Comparison of ENCODE assay signal across 18 mouse cellular contexts in genomic region chr5:74007492-74008070, GRCm38 (mm10).
DNase-seq lines count a peak whose midpoint lies in the region; ATAC-seq and TF ChIP-seq lines count a peak whose summit lies in the region.
"Had no signal": no experiment of that assay in that cellular context is flagged by ENCODE, and none has a peak within 500 bp of the region (broad histone marks: within the 10 kb centered on the region; RNA-seq: fewer than 3 reads in every experiment).

No protein-coding gene starts in this region.

- peak; percentile 92 for ATAC-seq in frontal cortex, adult (ENCODE audit: low TSS enrichment)
- ATAC-seq in lung, embryonic 14.5 days (ENCODE audit: insufficient read depth): no peak
- ATAC-seq: activated CD4-positive, CD25-positive, alpha-beta regulatory T cell, adult 4 months; forebrain, embryonic 16.5 days had no signal

- H3K27ac ChIP-seq in lung, embryonic 14.5 days (ENCODE audit: low read depth): peak overlapping the region; percentile 24; the same call in 1 of the 2 replicates
- H3K27ac ChIP-seq in heart, embryonic 10.5 days: peak overlapping the region; percentile 69
- H3K27ac ChIP-seq: embryonic facial prominence, embryonic 13.5 days; limb, embryonic 12.5 days; lung, embryonic 15.5 days; neural tube, embryonic 13.5 days had no signal

- no peak for TF ChIP-seq CTCF in lung, embryonic 14.5 days (IDR thresholded peaks at IDR 0.05; ENCODE audit: low read depth)

- H3K4me3 ChIP-seq in lung, embryonic 14.5 days (ENCODE audit: low read depth, low read length): no peak overlapping the region
- H3K4me3 ChIP-seq in heart, embryonic 10.5 days: no peak overlapping the region
- H3K4me3 ChIP-seq: embryonic facial prominence, embryonic 13.5 days; limb, embryonic 12.5 days; lung, embryonic 15.5 days; neural tube, embryonic 13.5 days had no signal

- peaks cover 68% of the 10 kb centered on the region for H3K36me3 ChIP-seq in lung, embryonic 14.5 days (ENCODE audit: insufficient read depth)
- H3K36me3 ChIP-seq in heart, embryonic 10.5 days: peaks cover 56% of the 10 kb centered on the region

- H3K27me3 ChIP-seq in lung, embryonic 14.5 days (ENCODE audit: insufficient read depth, low read length): no peaks in the 10 kb centered on the region
- no peaks in the 10 kb centered on the region for H3K27me3 ChIP-seq in heart, embryonic 10.5 days (ENCODE audit: insufficient read depth, poor library complexity, severe bottlenecking)
- H3K27me3 ChIP-seq: embryonic facial prominence, embryonic 13.5 days; limb, embryonic 12.5 days; lung, embryonic 15.5 days; neural tube, embryonic 13.5 days had no signal

- WGBS in lung, embryonic 14.5 days: 46% methylated on average over 3 of the region's 3 CpGs
- WGBS in heart, embryonic 10.5 days: 22% methylated on average over 3 of the region's 3 CpGs

- H3K4me1 ChIP-seq in lung, embryonic 14.5 days (ENCODE audit: insufficient read depth): no peaks in the 10 kb centered on the region
- H3K4me1 ChIP-seq in heart, embryonic 10.5 days: peaks cover 14% of the 10 kb centered on the region
- H3K4me1 ChIP-seq: embryonic facial prominence, embryonic 13.5 days; lung, embryonic 15.5 days; neural tube, embryonic 13.5 days had no signal

- no peak for DNase-seq in frontal cortex, postnatal 36 days (ENCODE audit: low spot score in 2 of 2)
- no peak for DNase-seq in lung, embryonic 14.5 days
- DNase-seq in lung, postnatal 14 days: no peak
- no peak for DNase-seq in heart, embryonic 10.5 days (ENCODE audit: low spot score)
- DNase-seq in lung, postnatal 36 days: peak; percentile 42
- DNase-seq in gastrocnemius, adult 8-10 months (ENCODE audit: low spot score in 2 of 2): no peak
- DNase-seq in gastrocnemius, postnatal 25 days: no peak
- DNase-seq: layer of hippocampus, postnatal 36 days; midbrain, embryonic 14.5 days; right cerebral cortex, adult 18-20 months had no signal

- H3K4me2 ChIP-seq in lung, embryonic 14.5 days: no peak overlapping the region
- H3K4me2 ChIP-seq: embryonic facial prominence, embryonic 13.5 days; limb, embryonic 12.5 days; lung, embryonic 15.5 days; neural tube, embryonic 13.5 days had no signal

- no peaks in the 10 kb centered on the region for H3K9me3 ChIP-seq in lung, embryonic 14.5 days (ENCODE audit: low read depth, low read length)
- no peaks in the 10 kb centered on the region for H3K9me3 ChIP-seq in heart, embryonic 10.5 days
- H3K9me3 ChIP-seq: embryonic facial prominence, embryonic 13.5 days; G1E; limb, embryonic 12.5 days; lung, embryonic 15.5 days; neural tube, embryonic 13.5 days had no signal

- no peak overlapping the region for H3K9ac ChIP-seq in lung, embryonic 14.5 days
- H3K9ac ChIP-seq: embryonic facial prominence, embryonic 13.5 days; limb, embryonic 12.5 days; lung, embryonic 15.5 days; neural tube, embryonic 13.5 days had no signal
